Comparison of ENCODE assay signal across 30 mouse cellular contexts in the genomic region with DNA sequence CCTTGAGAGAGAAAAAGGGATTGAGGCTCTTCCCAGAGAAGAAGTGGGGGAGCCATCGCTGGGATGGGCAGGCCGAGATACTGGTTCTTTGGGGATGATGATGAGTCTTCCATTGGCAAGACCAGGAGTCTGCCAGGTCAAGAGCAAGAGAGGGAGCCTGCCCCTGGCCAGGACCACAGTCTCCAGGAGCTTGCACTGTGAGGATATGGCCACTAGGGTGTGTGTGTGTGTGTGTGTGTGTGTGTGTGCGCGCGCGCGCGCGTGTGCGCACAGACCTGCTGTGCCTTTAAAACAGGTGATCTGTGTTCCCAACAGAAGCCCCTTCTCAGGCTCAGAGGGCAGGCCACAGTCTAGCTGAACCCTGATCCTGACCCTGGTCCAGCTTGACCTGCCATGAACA. TPM values are rescaled to one million over a fixed set of nuclear protein-coding genes. Genes with fewer than 3 reads are reported as not detected.
DNase-seq lines count a peak whose midpoint lies in the region; ATAC-seq and TF ChIP-seq lines count a peak whose summit lies in the region.
"Had no signal": no experiment of that assay in that cellular context is flagged by ENCODE, and none has a peak within 500 bp of the region (broad histone marks: within the 10 kb centered on the region; RNA-seq: fewer than 3 reads in every experiment).

No protein-coding gene starts in this region.

- no peaks in the 10 kb centered on the region for H3K9me3 ChIP-seq in intestine, postnatal 0 days (ENCODE audit: control insufficient read depth)
- H3K9me3 ChIP-seq in intestine, embryonic 15.5 days = no peaks in the 10 kb centered on the region
- no peaks in the 10 kb centered on the region for H3K9me3 ChIP-seq in lung, postnatal 0 days (ENCODE audit: low read length)
- H3K9me3 ChIP-seq in stomach, postnatal 0 days (ENCODE audit: control insufficient read depth, low read length) = no peaks in the 10 kb centered on the region
- no peaks in the 10 kb centered on the region for H3K9me3 ChIP-seq in liver, embryonic 11.5 days (ENCODE audit: control insufficient read depth, low read length)
- H3K9me3 ChIP-seq: embryonic facial prominence, embryonic 15.5 days; heart, embryonic 15.5 days had no signal

- H3K27me3 ChIP-seq in intestine, postnatal 0 days (replicated peaks; ENCODE audit: control insufficient read depth, insufficient read depth, low read length) = no peaks in the 10 kb centered on the region
- H3K27me3 ChIP-seq in intestine, embryonic 15.5 days (replicated peaks) = peaks cover 4% of the 10 kb centered on the region; the same call in 1 of the 2 replicates
- H3K27me3 ChIP-seq in lung, postnatal 0 days (replicated peaks; ENCODE audit: insufficient read depth, low read length) = no peaks in the 10 kb centered on the region
- H3K27me3 ChIP-seq in stomach, postnatal 0 days (ENCODE audit: control insufficient read depth, insufficient read depth, low read length) = no peaks in the 10 kb centered on the region
- peaks cover 2% of the 10 kb centered on the region; the same call in 1 of the 2 replicates for H3K27me3 ChIP-seq in liver, embryonic 11.5 days (replicated peaks; ENCODE audit: control insufficient read depth, insufficient read depth, low read length)

- peak; percentile 24 for TF ChIP-seq CTCF in intestine, postnatal 0 days (IDR thresholded peaks at IDR 0.05; ENCODE audit: low read depth)
- TF ChIP-seq CTCF in lung, postnatal 0 days (IDR thresholded peaks at IDR 0.05) = peak; percentile 28
- TF ChIP-seq CTCF in stomach, postnatal 0 days (IDR thresholded peaks at IDR 0.05; ENCODE audit: low read depth) = peak; percentile 24

- no peak overlapping the region for H3K4me2 ChIP-seq in intestine, postnatal 0 days (replicated peaks; ENCODE audit: low read depth)
- H3K4me2 ChIP-seq in intestine, embryonic 15.5 days (replicated peaks) = no peak overlapping the region
- no peak overlapping the region for H3K4me2 ChIP-seq in lung, postnatal 0 days (replicated peaks; ENCODE audit: low read depth, low read length)
- H3K4me2 ChIP-seq in stomach, postnatal 0 days (replicated peaks; ENCODE audit: low read depth) = no peak overlapping the region
- no peak overlapping the region for H3K4me2 ChIP-seq in liver, embryonic 11.5 days
- H3K4me2 ChIP-seq: embryonic facial prominence, embryonic 12.5 days; embryonic facial prominence, embryonic 15.5 days; heart, embryonic 12.5 days; heart, embryonic 15.5 days; hindbrain, embryonic 13.5 days had no signal

- WGBS in intestine, postnatal 0 days = 89% methylated on average over 10 of the region's 10 CpGs
- WGBS in intestine, embryonic 15.5 days = 84% methylated on average over 10 of the region's 10 CpGs
- 95% methylated on average over 10 of the region's 10 CpGs for WGBS in lung, postnatal 0 days
- 94% methylated on average over 10 of the region's 10 CpGs for WGBS in stomach, postnatal 0 days
- 86% methylated on average over 10 of the region's 10 CpGs for WGBS in liver, embryonic 11.5 days

- no peaks in the 10 kb centered on the region for H3K4me1 ChIP-seq in intestine, postnatal 0 days (replicated peaks; ENCODE audit: control insufficient read depth, insufficient read depth, low read length)
- no peaks in the 10 kb centered on the region for H3K4me1 ChIP-seq in intestine, embryonic 15.5 days (replicated peaks)
- H3K4me1 ChIP-seq in lung, postnatal 0 days (ENCODE audit: insufficient read depth, low read depth, low read length) = no peaks in the 10 kb centered on the region
- H3K4me1 ChIP-seq in stomach, postnatal 0 days (replicated peaks; ENCODE audit: control insufficient read depth, insufficient read depth) = no peaks in the 10 kb centered on the region
- H3K4me1 ChIP-seq in liver, embryonic 11.5 days (replicated peaks; ENCODE audit: control insufficient read depth, insufficient read depth, low read length) = no peaks in the 10 kb centered on the region
- H3K4me1 ChIP-seq: embryonic facial prominence, embryonic 12.5 days; embryonic facial prominence, embryonic 15.5 days; heart, embryonic 12.5 days; heart, embryonic 15.5 days; hindbrain, embryonic 13.5 days had no signal

- H3K4me3 ChIP-seq in intestine, postnatal 0 days (ENCODE audit: low read depth, low read length) = no peak overlapping the region
- H3K4me3 ChIP-seq in intestine, embryonic 15.5 days (replicated peaks) = no peak overlapping the region
- no peak overlapping the region for H3K4me3 ChIP-seq in lung, postnatal 0 days (ENCODE audit: low read depth, low read length)
- H3K4me3 ChIP-seq in stomach, postnatal 0 days (ENCODE audit: low read depth, low read length) = no peak overlapping the region
- H3K4me3 ChIP-seq in liver, embryonic 11.5 days (ENCODE audit: low read depth, low read length) = no peak overlapping the region
- H3K4me3 ChIP-seq: embryonic facial prominence, embryonic 12.5 days; embryonic facial prominence, embryonic 15.5 days; heart, embryonic 12.5 days; heart, embryonic 15.5 days; hindbrain, embryonic 13.5 days had no signal

- no peak overlapping the region for H3K9ac ChIP-seq in intestine, postnatal 0 days (ENCODE audit: low read depth, low read length)
- no peak overlapping the region for H3K9ac ChIP-seq in intestine, embryonic 15.5 days
- H3K9ac ChIP-seq in lung, postnatal 0 days (replicated peaks; ENCODE audit: low read depth) = no peak overlapping the region
- no peak overlapping the region for H3K9ac ChIP-seq in stomach, postnatal 0 days (ENCODE audit: low read length)
- no peak overlapping the region for H3K9ac ChIP-seq in liver, embryonic 11.5 days (ENCODE audit: low read depth, low read length)
- H3K9ac ChIP-seq: embryonic facial prominence, embryonic 12.5 days; embryonic facial prominence, embryonic 15.5 days; forebrain, postnatal 0 days; heart, embryonic 12.5 days; heart, embryonic 15.5 days; hindbrain, embryonic 13.5 days had no signal

- ATAC-seq in intestine, postnatal 0 days = no peak
- ATAC-seq in intestine, embryonic 15.5 days = no peak
- no peak for ATAC-seq in lung, postnatal 0 days
- ATAC-seq in stomach, postnatal 0 days (ENCODE audit: low FRiP score, low TSS enrichment) = peak; percentile 41
- ATAC-seq in liver, embryonic 11.5 days (replicated peaks; ENCODE audit: low FRiP score) = no peak
- ATAC-seq: CD4-positive, CD25-positive, alpha-beta regulatory T cell, adult 4 months; forebrain, embryonic 14.5 days; forebrain, postnatal 0 days; hindbrain, embryonic 16.5 days; inflammation-experienced regulatory T-cells, adult 6 months had no signal

- no peak overlapping the region for H3K27ac ChIP-seq in intestine, postnatal 0 days (ENCODE audit: low read depth, low read length)
- H3K27ac ChIP-seq in intestine, embryonic 15.5 days = no peak overlapping the region
- no peak overlapping the region for H3K27ac ChIP-seq in lung, postnatal 0 days (ENCODE audit: low read length)
- H3K27ac ChIP-seq in stomach, postnatal 0 days (replicated peaks) = no peak overlapping the region
- no peak overlapping the region for H3K27ac ChIP-seq in liver, embryonic 11.5 days (ENCODE audit: low read depth, low read length)
- H3K27ac ChIP-seq: embryonic facial prominence, embryonic 12.5 days; embryonic facial prominence, embryonic 15.5 days; heart, embryonic 15.5 days; hindbrain, embryonic 13.5 days had no signal

- TF ChIP-seq EP300 in lung, postnatal 0 days (IDR thresholded peaks at IDR 0.05) = no peak
- TF ChIP-seq EP300 in stomach, postnatal 0 days (optimal IDR thresholded peaks at IDR 0.05) = no peak

- DNase-seq in lung, postnatal 0 days (ENCODE audit: low spot score) = no peak
- no peak for DNase-seq in lung, postnatal 4 days
- peak; percentile 45 for DNase-seq in ES-CJ7 (ENCODE audit: low read depth, low spot score)
- DNase-seq in stomach, postnatal 0 days (ENCODE audit: low spot score) = no peak
- no peak for DNase-seq in liver, embryonic 11.5 days (ENCODE audit: low spot score)
- DNase-seq in adrenal gland, adult 18-20 months (ENCODE audit: low spot score in 2 of 2) = no peak
- DNase-seq: adrenal gland, adult 2 months; adrenal gland, postnatal 14 days; cerebellum, adult 11 months; cerebellum, adult 2 months; cerebellum, adult 9-11 months; cerebellum, postnatal 25 days; forebrain, postnatal 0 days; gastrocnemius, postnatal 25 days; heart, adult 18-20 months; heart, postnatal 14 days had no signal

- H3K36me3 ChIP-seq in intestine, postnatal 0 days (ENCODE audit: control insufficient read depth, insufficient read depth) = no peaks in the 10 kb centered on the region
- no peaks in the 10 kb centered on the region for H3K36me3 ChIP-seq in intestine, embryonic 15.5 days
- H3K36me3 ChIP-seq in lung, postnatal 0 days (ENCODE audit: insufficient read depth, low read length) = no peaks in the 10 kb centered on the region
- H3K36me3 ChIP-seq in stomach, postnatal 0 days (ENCODE audit: control insufficient read depth, insufficient read depth, low read length) = no peaks in the 10 kb centered on the region
- no peaks in the 10 kb centered on the region for H3K36me3 ChIP-seq in liver, embryonic 11.5 days (ENCODE audit: control insufficient read depth, insufficient read depth, low read length)
- H3K36me3 ChIP-seq: embryonic facial prominence, embryonic 12.5 days; embryonic facial prominence, embryonic 15.5 days; heart, embryonic 12.5 days; heart, embryonic 15.5 days; hindbrain, embryonic 13.5 days had no signal

RNA-seq across cellular contexts. Expression of a gene that starts 8.6 kb away (rescaled TPM):
- polyA plus RNA-seq in intestine, postnatal 0 days (2015; fragmentation: Nextera tagmentation; extraction: Ambion mirVana) = 0.14 and 0.27 TPM in 2 replicates
- polyA plus RNA-seq in intestine, embryonic 15.5 days (2015; fragmentation: Nextera tagmentation; extraction: Ambion mirVana) = 1.5 and 1.7 TPM in 2 replicates
- 11.3 and 14.9 TPM in 2 replicates for polyA plus RNA-seq in lung, postnatal 0 days (2015; fragmentation: Nextera tagmentation; extraction: Ambion mirVana)
- 20.6 and 24.4 TPM in 2 replicates for polyA plus RNA-seq in stomach, postnatal 0 days (2015; fragmentation: Nextera tagmentation; extraction: Ambion mirVana)
- 1.2 and 2.2 TPM in 2 replicates for polyA plus RNA-seq in liver, embryonic 11.5 days (2014; fragmentation: Nextera tagmentation; extraction: Ambion mirVana)
- total RNA-seq in adrenal gland, adult 18-20 months (2021) = under 1 TPM; 0.48 to 0.50 TPM
- total RNA-seq: common myeloid progenitor, adult 5-6 weeks; gastrocnemius, postnatal 25 days; hematopoietic stem cell, adult 5-6 weeks; MEL had no signal
- polyA plus RNA-seq: CD4-positive, CD25-positive, alpha-beta regulatory T cell, adult 4 months; inflammation-experienced regulatory T-cells, adult 6 months had no signal
